Comparison of ENCODE assay signal across 19 mouse cellular contexts in the genomic region with DNA sequence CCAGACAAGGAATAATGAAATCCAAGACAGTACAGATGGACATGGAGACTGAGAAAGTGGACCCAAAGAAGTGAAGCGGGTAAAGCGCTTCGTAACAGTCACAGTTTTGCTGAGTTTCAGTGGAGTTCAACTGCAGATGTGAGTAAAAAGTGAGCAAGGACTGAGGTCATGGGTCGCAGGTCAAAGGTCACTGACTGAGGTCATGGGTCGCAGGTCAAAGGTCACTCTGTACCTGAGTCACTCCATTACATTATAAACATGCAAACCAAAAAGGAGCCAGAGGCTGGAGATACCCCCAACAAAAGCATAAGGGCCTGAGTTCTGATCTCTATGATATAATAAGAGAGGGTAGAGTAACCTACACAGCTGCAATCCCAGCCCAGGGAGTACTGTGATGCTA.
"Had no signal": no experiment of that assay in that cellular context is flagged by ENCODE, and none has a peak within 500 bp of the region (broad histone marks: within the 10 kb centered on the region; RNA-seq: fewer than 3 reads in every experiment).

No protein-coding gene starts in this region.

- ATAC-seq: liver, embryonic 12.5 days; midbrain, embryonic 16.5 days had no signal

- H3K36me3 ChIP-seq: kidney, embryonic 15.5 days; limb, embryonic 13.5 days; liver, embryonic 12.5 days; liver, embryonic 15.5 days; lung, embryonic 15.5 days; midbrain, embryonic 12.5 days had no signal

- H3K27ac ChIP-seq: left cerebral cortex, adult 2 months; liver, embryonic 12.5 days; liver, embryonic 15.5 days; lung, embryonic 15.5 days; midbrain, embryonic 12.5 days had no signal

- H3K4me1 ChIP-seq: midbrain, embryonic 12.5 days had no signal

- H3K4me2 ChIP-seq: kidney, embryonic 15.5 days; limb, embryonic 13.5 days; liver, embryonic 12.5 days; liver, embryonic 15.5 days; lung, embryonic 15.5 days; midbrain, embryonic 12.5 days had no signal

- H3K9ac ChIP-seq: kidney, embryonic 15.5 days; limb, embryonic 13.5 days; liver, embryonic 12.5 days; liver, embryonic 15.5 days; lung, embryonic 15.5 days; midbrain, embryonic 12.5 days had no signal

- H3K9me3 ChIP-seq: kidney, embryonic 15.5 days; limb, embryonic 13.5 days; liver, embryonic 12.5 days; liver, embryonic 15.5 days; lung, embryonic 15.5 days; midbrain, embryonic 12.5 days had no signal

- DNase-seq: kidney, adult 11 months; kidney, adult 8-10 months; kidney, postnatal 10 days; kidney, postnatal 36 days; layer of hippocampus, postnatal 36 days; liver; lung, adult 18-20 months; lung, postnatal 14 days; lung, postnatal 4 days; thymus, adult 2 months; thymus, postnatal 14 days had no signal

- H3K4me3 ChIP-seq: kidney, embryonic 15.5 days; left cerebral cortex, adult 2 months; limb, embryonic 13.5 days; liver, embryonic 12.5 days; liver, embryonic 15.5 days; lung, embryonic 15.5 days; midbrain, embryonic 12.5 days had no signal

- H3K27me3 ChIP-seq: kidney, embryonic 15.5 days; limb, embryonic 13.5 days; liver, embryonic 12.5 days; liver, embryonic 15.5 days; lung, embryonic 15.5 days; midbrain, embryonic 12.5 days had no signal
